Mouse (Mus musculus): Measurements from ENCODE around the gene Micall1.

Gene Micall1

DNA sequence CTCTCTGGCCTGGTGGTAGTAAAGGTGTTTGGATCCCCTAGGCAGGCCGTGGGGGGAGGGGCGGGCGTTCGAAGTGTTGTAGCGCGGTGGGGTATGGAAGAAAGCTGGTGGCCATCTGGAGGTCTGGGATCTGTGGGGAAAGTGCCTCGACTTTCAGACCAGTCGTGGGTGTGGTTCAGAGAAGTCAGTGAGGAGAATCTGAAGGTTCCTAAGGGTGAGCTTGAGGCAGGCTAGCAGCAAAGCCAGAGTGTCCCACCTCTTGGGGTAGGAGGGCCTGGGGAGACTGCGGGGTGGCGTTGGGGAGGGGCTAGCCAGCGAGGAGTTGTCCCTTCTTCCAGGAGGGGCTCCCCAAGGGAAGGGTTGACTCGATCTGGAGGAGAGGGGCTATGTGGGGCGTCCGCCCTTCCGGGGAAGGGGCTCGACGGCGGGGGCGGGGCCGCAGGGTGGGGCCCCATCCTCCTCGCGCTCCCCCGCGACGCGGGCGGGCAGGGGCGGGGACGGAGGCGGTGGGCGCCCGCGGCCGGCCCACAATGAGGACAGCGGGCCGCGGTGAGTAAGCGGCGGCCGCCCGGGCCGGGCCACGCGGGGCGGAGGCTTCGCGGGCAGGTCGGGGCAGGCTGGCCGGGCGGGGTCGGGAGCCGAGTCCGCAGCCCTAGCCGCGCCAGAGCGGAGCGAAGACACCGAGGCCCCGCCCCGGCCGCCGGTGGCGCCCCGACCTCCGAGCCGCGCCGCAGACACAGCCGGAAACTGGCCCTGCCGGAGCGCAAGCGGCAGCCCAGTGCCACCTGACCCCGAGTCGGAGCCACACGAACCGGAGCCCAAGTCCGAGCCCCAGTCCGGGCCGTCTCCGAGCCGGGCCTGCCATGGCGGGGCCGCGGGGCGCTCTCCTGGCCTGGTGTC lies at the start of gene Micall1:
TSS of gene Micall1 (plus strand) at position 478 of the 900 bp plus-strand sequence.
- in situ Hi-C loops (cut with MboI, MseI) = no loop called here

- in situ Hi-C loops (cut with MboI, MseI) = no loop called here
Measured at GRCm38 (mm10) chr15:79060887-79061565, 47.7 kb upstream of the Micall1 start.

DNA sequence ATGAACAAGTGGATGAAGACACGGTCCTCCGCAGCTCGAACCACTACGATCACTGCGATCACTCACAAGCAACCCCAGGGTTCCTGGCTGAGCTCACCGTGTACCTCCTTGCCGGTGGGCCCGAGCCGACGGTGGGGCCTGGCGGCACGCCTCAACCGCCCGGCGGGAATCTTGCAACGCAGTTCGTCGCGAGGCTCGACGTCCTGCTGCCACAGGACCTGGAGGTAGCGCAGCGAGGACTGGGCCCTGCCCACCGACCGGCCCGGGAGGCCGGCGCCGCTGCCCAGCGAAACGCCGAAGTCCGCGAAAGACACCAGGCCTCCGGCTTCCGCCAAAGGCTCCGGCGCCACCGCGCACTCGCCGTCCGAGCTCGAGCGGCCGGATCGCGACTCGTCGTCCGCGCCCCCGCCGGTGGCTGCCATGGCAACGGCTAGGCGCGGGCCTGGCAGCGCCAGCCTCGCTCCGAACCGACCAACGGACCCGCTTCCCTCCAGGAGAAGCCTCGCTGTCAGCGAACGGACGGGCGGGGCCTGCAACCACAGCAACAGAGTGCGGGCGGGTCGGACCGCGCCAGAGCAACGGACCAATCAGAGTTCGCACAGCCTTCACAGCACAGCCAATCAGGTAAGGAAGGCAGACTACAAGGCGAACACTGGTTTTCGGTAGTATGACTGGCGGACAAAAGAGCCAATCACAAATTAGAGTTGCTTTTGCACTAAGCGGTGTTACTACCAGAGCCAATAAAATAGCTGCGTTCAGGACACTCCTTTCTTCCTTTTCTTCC lies 46.1 kb upstream of the Micall1 start, which contains the start of gene Ankrd54:
TSS of gene Ankrd54 (minus strand) at position 518 of the 784 bp plus-strand sequence.
- in situ Hi-C loops (cut with MboI, MseI) = no loop called here

DNA sequence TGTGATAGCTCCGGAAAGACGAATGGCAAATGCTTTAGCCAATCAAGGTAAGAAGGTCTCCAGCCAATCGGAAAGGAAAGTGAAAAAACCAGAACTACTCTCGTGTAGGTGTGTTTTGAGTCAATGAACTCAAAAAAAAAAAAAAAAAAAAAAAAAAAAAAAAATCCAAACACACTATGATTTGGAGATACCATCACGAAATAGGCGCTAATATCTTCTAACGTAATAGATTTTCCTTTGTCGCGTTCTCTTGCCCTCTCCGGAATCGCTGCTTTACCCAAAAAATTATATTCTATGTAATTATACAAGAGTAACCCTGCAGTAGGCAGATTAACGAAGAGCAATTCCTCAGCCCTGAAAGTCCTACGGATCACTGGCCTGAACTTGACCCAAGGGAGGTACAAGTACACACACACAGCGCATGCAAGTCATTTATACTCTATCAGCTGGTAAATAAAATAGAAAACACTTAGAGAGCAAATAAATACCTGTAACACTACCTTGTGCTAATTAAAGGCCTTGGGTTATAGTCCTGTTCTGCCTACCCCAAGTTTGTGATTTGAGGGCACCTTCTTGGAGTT lies 45.4 kb upstream of the Micall1 start:
- in situ Hi-C loops (cut with MboI, MseI) = no loop called here

DNA sequence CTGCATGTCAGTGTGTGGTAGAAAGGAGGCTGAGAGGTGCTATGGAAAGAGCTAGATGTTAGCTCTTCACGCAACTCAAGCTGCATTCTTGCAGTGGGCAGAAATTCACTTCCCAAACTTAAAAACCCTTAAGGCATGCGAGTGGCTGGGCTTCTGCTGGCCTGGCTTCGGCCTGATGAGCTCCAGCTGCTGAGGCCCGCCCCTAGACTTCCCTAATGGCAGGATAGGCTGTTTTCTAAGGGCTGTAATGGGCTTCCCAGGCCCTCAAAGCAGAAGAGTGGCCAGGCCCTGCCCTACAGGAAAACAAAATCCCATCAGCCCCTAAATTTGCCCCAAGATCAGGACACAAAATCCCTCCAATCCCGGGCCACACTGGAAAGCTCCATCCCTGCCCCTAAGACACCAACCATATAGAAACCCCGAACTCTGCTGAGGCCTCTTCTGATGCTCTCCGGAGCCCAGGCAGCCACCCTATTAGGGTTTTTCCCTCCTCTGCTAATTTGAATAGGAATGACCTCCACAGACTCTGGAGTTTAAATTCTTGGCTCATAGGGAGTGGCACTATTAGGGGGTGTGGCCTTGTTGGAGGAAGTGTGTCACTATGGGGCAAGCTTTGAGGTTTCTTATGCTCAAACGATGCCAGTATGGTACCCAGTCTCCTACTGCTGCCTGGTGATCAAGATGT lies 43.5 kb upstream of the Micall1 start:
- in situ Hi-C loops (cut with MboI, MseI) = no loop called here

DNA sequence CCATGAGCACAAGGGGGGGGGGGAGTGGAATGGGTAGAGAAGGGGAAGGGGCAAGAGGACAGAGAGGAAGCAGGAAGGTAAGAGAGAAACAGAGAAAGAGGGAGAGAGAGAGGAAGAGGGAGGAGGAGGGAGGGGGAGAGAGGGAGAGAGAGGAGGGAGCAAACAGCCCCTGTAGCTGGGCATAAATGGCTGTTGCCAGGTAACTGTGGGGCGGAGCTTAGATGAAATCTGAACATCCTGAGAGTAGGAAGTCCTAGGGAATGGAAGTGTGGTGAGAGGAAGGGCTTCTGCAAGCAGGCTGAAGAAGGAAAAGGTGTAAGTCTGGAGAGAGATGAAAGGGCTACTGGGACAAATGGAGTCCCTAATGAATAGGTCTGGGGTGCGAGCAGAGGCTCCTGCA lies 42.4 kb upstream of the Micall1 start:
- in situ Hi-C loops (cut with MboI, MseI) = no loop called here

DNA sequence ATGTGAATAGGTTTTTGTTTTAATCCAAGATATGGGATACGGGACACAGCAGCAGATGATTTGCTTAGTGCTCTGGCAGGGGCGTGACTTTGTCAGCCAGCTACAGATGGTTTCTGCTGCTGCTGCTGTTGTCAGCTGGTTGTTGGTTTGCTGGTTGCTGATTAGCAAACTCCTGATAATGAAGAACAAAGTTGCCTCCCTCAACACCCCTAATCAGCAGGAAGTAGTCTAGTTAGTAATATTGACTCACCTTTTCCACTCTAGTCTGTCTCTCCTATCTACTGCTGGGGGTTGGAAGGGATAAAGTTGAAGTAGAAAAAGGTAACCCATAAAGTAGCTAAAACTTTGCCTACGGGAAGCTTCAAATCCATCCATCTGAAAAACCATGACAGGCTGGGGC lies 41.1 kb upstream of the Micall1 start:
- in situ Hi-C loops (cut with MboI, MseI) = no loop called here

DNA sequence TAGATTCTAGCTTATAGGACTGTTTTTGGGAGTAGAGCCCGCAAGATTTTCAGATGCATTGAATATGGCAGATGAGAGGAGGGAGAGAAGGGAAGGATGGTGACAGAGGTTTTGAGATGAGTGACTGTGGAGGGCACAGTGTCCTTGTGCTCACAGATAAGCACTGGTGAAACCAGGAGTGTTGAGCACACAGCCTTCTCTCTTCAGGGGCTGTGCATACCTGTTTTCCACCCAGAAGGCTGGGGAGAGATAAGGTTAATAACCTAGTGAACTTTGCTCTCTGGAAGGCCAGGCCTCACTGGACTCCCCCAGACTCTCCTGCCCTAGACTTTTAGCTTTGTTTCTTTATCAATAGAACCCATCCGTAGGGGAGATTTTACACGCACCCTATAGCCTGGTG lies 40.3 kb upstream of the Micall1 start:
- in situ Hi-C loops (cut with MboI, MseI) = no loop called here

GRCm38 (mm10) chr15:79071117-79072039 lies 37.3 kb upstream of the Micall1 start:
- in situ Hi-C loops (cut with MboI, MseI) = loop anchor here in 1 of 2 experiments (5.0 kb wide), 1 partner anchor 34 kb away; no protein-coding TSS in a partner anchor

DNA sequence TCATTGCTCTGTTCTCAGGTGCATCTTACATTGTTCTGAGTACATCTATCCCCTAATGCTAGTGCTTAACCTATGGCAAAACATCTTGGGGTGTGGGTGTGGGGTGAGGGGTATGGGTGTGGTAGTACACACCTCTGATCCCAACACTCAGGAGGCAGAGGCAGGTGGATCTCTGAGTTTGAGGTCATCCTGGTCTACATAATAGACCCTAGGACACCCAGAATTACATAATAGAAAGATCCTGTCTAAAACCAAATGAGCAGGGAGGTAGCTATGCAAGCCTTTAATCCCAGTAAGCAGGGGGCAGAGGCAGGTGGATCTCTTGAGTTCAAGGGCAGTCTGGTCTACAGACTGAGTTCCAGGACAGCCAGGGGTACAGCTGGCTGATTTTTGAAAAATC lies 34.9 kb upstream of the Micall1 start:
- in situ Hi-C loops (cut with MboI, MseI) = loop anchor here in 1 of 2 experiments (5.0 kb wide), 1 partner anchor 36 kb away; no protein-coding TSS in a partner anchor

DNA sequence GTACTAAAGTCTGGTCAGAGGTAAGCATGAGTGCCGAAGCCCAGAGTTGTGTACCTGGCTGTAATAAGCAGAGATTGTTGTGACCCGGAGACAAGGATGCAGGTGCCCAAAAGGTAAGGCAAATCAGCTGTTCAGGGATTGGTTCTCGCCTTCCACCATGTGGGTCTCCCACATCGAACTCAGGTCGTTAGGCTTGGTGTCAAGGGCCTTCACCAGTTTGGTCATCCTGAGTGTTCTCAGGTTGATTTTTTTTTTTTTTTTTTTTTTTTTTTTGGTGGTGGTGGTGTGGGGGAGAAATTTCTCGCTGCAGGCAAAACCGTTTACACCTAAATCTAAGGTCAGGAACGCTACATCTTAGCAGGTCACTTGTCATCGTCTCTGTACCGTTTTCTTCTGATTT lies 34.3 kb upstream of the Micall1 start:
- in situ Hi-C loops (cut with MboI, MseI) = loop anchor here in 1 of 2 experiments (5.0 kb wide), 1 partner anchor 37 kb away; no protein-coding TSS in a partner anchor

DNA sequence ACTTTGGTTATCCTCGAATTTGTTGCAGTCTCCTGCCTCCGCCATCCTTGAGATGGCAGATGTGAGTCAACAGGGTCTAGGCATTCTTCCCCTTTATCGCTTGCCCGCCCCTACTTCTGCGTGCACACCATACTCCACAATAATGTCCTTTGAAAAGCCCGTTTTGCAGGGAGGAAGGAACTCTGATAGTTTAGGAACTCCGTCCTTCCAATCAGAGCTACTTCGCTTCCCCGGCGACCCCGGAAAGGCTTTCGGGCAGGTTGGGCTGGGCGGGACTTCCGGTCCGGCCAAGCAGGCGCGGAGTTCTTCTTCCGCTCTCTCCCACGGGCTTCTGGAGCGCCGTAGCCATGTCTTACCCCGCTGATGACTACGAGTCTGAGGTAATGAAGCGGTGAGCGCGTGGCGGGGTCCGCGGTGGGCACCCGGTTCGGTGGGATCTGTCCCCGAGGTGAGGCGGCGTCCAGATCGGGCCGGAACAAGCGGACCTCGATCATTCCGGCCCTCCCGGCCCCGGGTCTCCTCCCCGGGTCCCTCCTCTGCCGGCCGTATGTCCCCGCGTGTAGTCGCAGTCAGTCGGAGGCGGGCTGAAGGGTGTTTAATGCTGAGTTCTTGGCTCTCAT lies 33.7 kb upstream of the Micall1 start, which contains the start of gene Eif3l:
TSS of gene Eif3l (plus strand) at position 267 of the 620 bp plus-strand sequence.
- in situ Hi-C loops (cut with MboI, MseI) = loop anchor here in 1 of 2 experiments (5.0 kb wide), 1 partner anchor 38 kb away; no protein-coding TSS in a partner anchor

GRCm38 (mm10) chr15:79075658-79076365 lies 32.9 kb upstream of the Micall1 start:
- in situ Hi-C loops (cut with MboI, MseI) = no loop called here

- in situ Hi-C loops (cut with MboI, MseI) = no loop called here
Measured at GRCm38 (mm10) chr15:79079567-79079966, 29.1 kb upstream of the Micall1 start.

- in situ Hi-C loops (cut with MboI, MseI) = no loop called here
Measured at GRCm38 (mm10) chr15:79092284-79092683, 16.4 kb upstream of the Micall1 start.

DNA sequence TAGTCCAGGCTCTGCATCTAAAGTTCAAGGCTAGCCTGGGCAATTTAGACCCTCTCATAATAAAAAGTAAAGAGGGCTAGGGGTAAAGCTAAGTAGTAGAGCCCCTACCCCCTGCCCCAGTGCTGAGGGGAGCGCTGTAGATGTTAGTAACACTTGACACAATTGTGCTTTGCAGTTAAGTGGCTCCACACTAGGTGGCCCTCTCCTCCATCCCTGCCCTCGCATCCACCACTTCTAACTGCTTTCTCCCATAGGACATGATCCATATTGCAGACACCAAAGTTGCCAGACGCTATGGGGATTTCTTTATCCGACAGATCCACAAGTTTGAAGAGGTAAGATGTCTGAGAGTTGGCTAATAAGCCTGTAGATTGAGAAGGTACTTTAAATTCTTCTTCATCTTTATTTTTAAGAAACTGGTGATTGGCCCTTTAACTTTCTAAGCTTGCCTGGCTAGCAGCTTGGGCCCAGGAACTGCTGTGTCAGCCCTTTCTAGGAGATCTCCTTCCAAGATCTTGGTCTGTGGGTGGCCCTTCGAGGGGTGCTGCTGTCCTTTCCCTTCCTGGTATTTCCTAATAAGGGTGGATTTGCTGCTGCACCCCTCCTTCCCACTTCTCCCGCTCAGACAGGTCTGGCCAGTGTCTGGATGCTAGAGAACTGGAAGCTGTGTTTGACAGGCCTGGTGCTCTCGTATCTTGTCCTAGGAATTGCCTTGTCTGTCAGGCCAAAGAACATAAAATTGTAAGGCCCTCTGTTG lies 15.4 kb upstream of the Micall1 start:
- in situ Hi-C loops (cut with MboI, MseI) = no loop called here

DNA sequence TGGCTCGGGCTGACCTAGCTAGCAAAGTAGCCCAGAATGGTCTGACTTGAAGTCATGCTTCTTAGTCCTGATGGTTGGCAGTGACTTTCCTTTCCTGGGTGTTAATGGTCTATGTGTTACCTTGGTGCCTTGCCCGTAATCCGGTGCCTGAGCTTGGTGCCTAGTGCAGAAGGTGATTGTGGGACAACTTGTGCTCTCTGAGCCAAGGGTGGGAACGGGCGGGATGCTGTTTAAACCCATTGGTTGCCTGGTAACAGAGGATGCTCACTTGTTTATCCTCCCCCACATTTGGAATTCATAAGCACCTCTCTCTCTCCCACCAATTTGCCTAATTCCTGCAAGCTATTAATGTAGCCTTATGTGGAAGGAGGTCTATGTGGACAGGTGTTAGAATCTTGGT lies 13.2 kb upstream of the Micall1 start:
- in situ Hi-C loops (cut with MboI, MseI) = no loop called here

DNA sequence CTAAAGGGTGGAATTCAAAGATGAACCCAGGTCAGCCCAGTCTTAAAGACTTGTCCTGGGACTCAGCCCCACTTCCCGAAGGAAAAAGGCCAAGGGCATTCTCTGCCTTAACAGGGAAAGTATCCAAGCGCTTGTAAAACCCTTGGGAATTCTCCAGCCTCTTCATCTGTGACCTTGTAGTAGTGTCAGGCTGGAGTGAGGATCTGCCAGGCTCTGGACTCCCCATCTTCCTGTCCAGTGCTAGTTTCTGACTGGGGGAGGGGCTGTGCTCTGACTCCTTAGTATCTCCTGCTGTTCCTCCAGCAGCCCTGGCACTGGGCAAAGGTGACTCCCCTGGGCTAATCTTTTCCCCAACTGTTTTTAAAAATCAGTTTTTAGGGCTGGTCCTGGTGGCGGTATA lies 12.1 kb upstream of the Micall1 start:
- in situ Hi-C loops (cut with MboI, MseI) = no loop called here

Measured in T-helper 17 cell (primary cell).